Mouse (Mus musculus): ENCODE data around the gene Tbc1d17. TPM values are rescaled to one million over a fixed set of nuclear protein-coding genes. Genes with fewer than 3 reads are reported as not detected.
A peak's percentile ranks its signal among the peaks of the same experiment; 100 is the strongest.

The Tbc1d17 gene
- total and polyA plus RNA-seq, 3 experiments: 31.9 to 40.5 (median 38.5) TPM

- peaks cover 19 to 48% of the 10 kb centered on the region in 2 experiments for H3K4me1 ChIP-seq (ENCODE audit: control insufficient read depth in 1 of 2, insufficient read depth in 2 of 2)
- peaks cover 27% of the 10 kb centered on the region for H3K79me2 ChIP-seq (replicated peaks; ENCODE audit: control insufficient read depth, extremely low read depth, insufficient read depth, poor library complexity, severe bottlenecking)
- no peak overlapping the region for H3K27ac ChIP-seq (ENCODE audit: insufficient read depth, low read depth)
- H3K36me3 ChIP-seq (replicated peaks in 1 of 2; ENCODE audit: control insufficient read depth in 1 of 2, insufficient read depth in 1 of 2, low read length in 1 of 2): peaks cover 45 to 65% of the 10 kb centered on the region in 2 experiments
- H3K4me2 ChIP-seq (ENCODE audit: insufficient read depth, low read depth, poor library complexity, severe bottlenecking): peak overlapping the region; percentile 79
- in situ Hi-C loops (cut with MboI; ENCODE audit: low pct_ligation_motif_present, low pct_unique_long_range_greater_than_20kb, low sequenced_read_pairs): no loop called here
- TF ChIP-seq JUN (IDR thresholded peaks at IDR 0.05; ENCODE audit: insufficient read depth, low read depth, low read length): no peak
- no peak for TF ChIP-seq ELF1 (IDR thresholded peaks at IDR 0.05; ENCODE audit: low read depth, low read length)
- TF ChIP-seq GABPA (IDR thresholded peaks at IDR 0.05; ENCODE audit: insufficient replicate concordance, low read depth, low read length): no peak
- TF ChIP-seq CTCF (conservative IDR thresholded peaks at IDR 0.05 in 1 of 2, IDR thresholded peaks at IDR 0.05 in 1 of 2; ENCODE audit: low read depth in 2 of 2, low read length in 2 of 2): no peak
- no peak for TF ChIP-seq E2F4 (IDR thresholded peaks at IDR 0.05; ENCODE audit: insufficient replicate concordance, low read depth, low read length)
- dilution Hi-C loops (cut with MboI; ENCODE audit: extremely low pct_ligation_motif_present, extremely low pct_unique_long_range_greater_than_20kb, low sequenced_read_pairs): no loop called here
- no peak for DNase-seq (ENCODE audit: extremely low read depth)
- no peaks in the 10 kb centered on the region for H3K9me3 ChIP-seq (replicated peaks; ENCODE audit: low read length)
- peak overlapping the region; percentile 75 to 84 (median 81) for H3K4me3 ChIP-seq (replicated peaks in 1 of 3; ENCODE audit: low read depth in 2 of 3, low read length in 2 of 3, poor library complexity in 1 of 3)
- H3K9ac ChIP-seq (ENCODE audit: insufficient read depth, low read depth): peak overlapping the region; percentile 51
- H3K27me3 ChIP-seq (replicated peaks): no peaks in the 10 kb centered on the region
Measured at GRCm38 (mm10) chr7:44847772-44848171, 1.1 kb downstream of the Tbc1d17 start.

- no peak overlapping the region for H3K9ac ChIP-seq (ENCODE audit: insufficient read depth, low read depth)
- dilution Hi-C loops (cut with MboI; ENCODE audit: extremely low pct_ligation_motif_present, extremely low pct_unique_long_range_greater_than_20kb, low sequenced_read_pairs): no loop called here
- peaks cover 51 to 65% of the 10 kb centered on the region in 2 experiments for H3K36me3 ChIP-seq (replicated peaks in 1 of 2; ENCODE audit: control insufficient read depth in 1 of 2, insufficient read depth in 1 of 2, low read length in 1 of 2)
- H3K4me3 ChIP-seq (replicated peaks in 1 of 3; ENCODE audit: low read depth in 2 of 3, low read length in 2 of 3, poor library complexity in 1 of 3): no peak overlapping the region
- in situ Hi-C loops (cut with MboI; ENCODE audit: low pct_ligation_motif_present, low pct_unique_long_range_greater_than_20kb, low sequenced_read_pairs): no loop called here
- no peaks in the 10 kb centered on the region for H3K27me3 ChIP-seq (replicated peaks)
- H3K79me2 ChIP-seq (replicated peaks; ENCODE audit: control insufficient read depth, extremely low read depth, insufficient read depth, poor library complexity, severe bottlenecking): peaks cover 18% of the 10 kb centered on the region
- TF ChIP-seq EP300 (IDR thresholded peaks at IDR 0.05; ENCODE audit: low read length) (no peak), RAD21 (IDR thresholded peaks at IDR 0.05; ENCODE audit: low read depth, low read length) (no peak), E2F4 (IDR thresholded peaks at IDR 0.05; ENCODE audit: insufficient replicate concordance, low read depth, low read length) (no peak), ZC3H11A (IDR thresholded peaks at IDR 0.05; ENCODE audit: low read depth, low read length) (no peak), MEF2A (IDR thresholded peaks at IDR 0.05; ENCODE audit: borderline replicate concordance, low read depth, low read length) (no peak), POLR2A (IDR thresholded peaks at IDR 0.05; ENCODE audit: low read depth, low read length) (no peak), ELF1 (IDR thresholded peaks at IDR 0.05; ENCODE audit: low read depth, low read length) (no peak), HCFC1 (IDR thresholded peaks at IDR 0.05; ENCODE audit: low read depth, low read length) (no peak), PAX5 (IDR thresholded peaks at IDR 0.05; ENCODE audit: low read length) (no peak), TCF12 (IDR thresholded peaks at IDR 0.05; ENCODE audit: low read depth, low read length) (no peak), CTCF (conservative IDR thresholded peaks at IDR 0.05 in 1 of 2, IDR thresholded peaks at IDR 0.05 in 1 of 2; ENCODE audit: low read depth in 2 of 2, low read length in 2 of 2) (no peak), IRF4 (IDR thresholded peaks at IDR 0.05; ENCODE audit: low read depth, low read length) (no peak), NRF1 (IDR thresholded peaks at IDR 0.05; ENCODE audit: low read depth, low read length) (no peak), MAFK (IDR thresholded peaks at IDR 0.05; ENCODE audit: insufficient replicate concordance, low read length) (no peak), MXI1 (IDR thresholded peaks at IDR 0.05; ENCODE audit: low read depth, low read length) (no peak), CHD1 (IDR thresholded peaks at IDR 0.05; ENCODE audit: low read depth, low read length) (no peak), MAZ (IDR thresholded peaks at IDR 0.05; ENCODE audit: low read depth, low read length) (no peak)
- peaks cover 23 to 49% of the 10 kb centered on the region in 2 experiments for H3K4me1 ChIP-seq (ENCODE audit: control insufficient read depth in 1 of 2, insufficient read depth in 2 of 2)
- H3K4me2 ChIP-seq (ENCODE audit: insufficient read depth, low read depth, poor library complexity, severe bottlenecking): no peak overlapping the region
- H3K9me3 ChIP-seq (replicated peaks; ENCODE audit: low read length): no peaks in the 10 kb centered on the region
- no peak overlapping the region for H3K27ac ChIP-seq (ENCODE audit: insufficient read depth, low read depth)
- no peak for DNase-seq (ENCODE audit: extremely low read depth)
Measured at GRCm38 (mm10) chr7:44846804-44847203, 2.1 kb downstream of the Tbc1d17 start.
